Mouse (Mus musculus) forebrain, embryonic 14.5 days (tissue): ENCODE measurements around the gene Ube2e1. TPM values are rescaled to one million over a fixed set of nuclear protein-coding genes. Genes with fewer than 3 reads are reported as not detected.
A peak's percentile ranks its signal among the peaks of the same experiment; 100 is the strongest.

Experiments used
- ATAC-seq: fragments of 200-750 bp; cut with Nextera tagmentation; 2 replicates; pipeline ENCODE4 v1.8.0; 2017; ENCODE audit warnings: mild to moderate bottlenecking, moderate library complexity
- DNase-seq: peaks from one replicate; pipeline ENCODE4 v3.0.0-alpha.2; 2015; ENCODE audit warnings: low spot score
- H3K27ac ChIP-seq: fragments of 300-500 bp; sonication (generic); 2 replicates; pipeline ENCODE4 v1.5.1; 2014; ENCODE audit warnings: low read depth, mild to moderate bottlenecking, control low read depth, low read length, moderate library complexity
- H3K27me3 ChIP-seq: fragments of 300-500 bp; sonication (generic); replicated peaks from 2 replicates; pipeline ENCODE4 v1.6.1; 2014; ENCODE audit warnings: low read length, control low read depth, mixed read lengths; ENCODE audit not compliant: control insufficient read depth, insufficient read depth
- H3K36me3 ChIP-seq: fragments of 300-500 bp; sonication (generic); 2 replicates; pipeline ENCODE4 v1.6.1; 2014; ENCODE audit warnings: low read length, control low read depth; ENCODE audit not compliant: control insufficient read depth, insufficient read depth
- H3K4me1 ChIP-seq: fragments of 300-500 bp; sonication (generic); 2 replicates; pipeline ENCODE4 v1.6.1; 2014; ENCODE audit warnings: antibody characterized with exemption, low read length, control low read depth; ENCODE audit not compliant: control insufficient read depth, insufficient read depth
- H3K4me2 ChIP-seq: fragments of 300-500 bp; sonication (generic); 2 replicates; pipeline ENCODE4 v1.6.1; 2014; ENCODE audit warnings: mild to moderate bottlenecking, control low read depth, low read length
- H3K4me3 ChIP-seq: fragments of 300-500 bp; sonication (generic); 2 replicates; pipeline ENCODE4 v1.5.1; 2014; ENCODE audit warnings: low read depth, low read length, control low read depth
- H3K9ac ChIP-seq: fragments of 300-500 bp; sonication (generic); 2 replicates; pipeline ENCODE4 v1.6.1; 2014; ENCODE audit warnings: mild to moderate bottlenecking, low read length, control low read depth, moderate library complexity
- H3K9me3 ChIP-seq: fragments of 300-500 bp; sonication (generic); replicated peaks from 2 replicates; pipeline ENCODE4 v1.6.1; 2016; ENCODE audit warnings: low read length, control low read depth, mixed read lengths; ENCODE audit not compliant: control insufficient read depth
- WGBS: fragments of 180-500 bp; shearing (Covaris S2); extraction: QIAGEN DNeasy Blood & Tissue Kit; methylation state at CpG from one replicate; pipeline ENCODE4 v1.1.7; 2014; 5-methylcytosine and 5-hydroxymethylcytosine counted together
- polyA plus RNA-seq: library from polyadenylated mRNA; unstranded; fragments of >200 nt; fragmentation: Nextera tagmentation; extraction: Ambion mirVana; gene quantifications from 2 replicates; pipeline ENCODE4 v1.2.1, GENCODE M21; 2014

Ube2e1 gene
- 78.0 and 78.7 TPM in 2 replicates for polyA plus RNA-seq

GRCm38 (mm10) chr14:18331693-18332131 is at the start of gene Ube2e1:
Gene Ube2e1 (minus strand): TSS chr14:18331859.
- H3K27ac ChIP-seq: peak within 1 kb of the TSS; percentile 88
- no peaks in the 10 kb centered on the region for H3K27me3 ChIP-seq
- 0 out of 2 replicates have a peak, but pooled peaks cover 5% of the 10 kb centered on the region for H3K36me3 ChIP-seq
- WGBS: under 1% methylated on average over 31 of the region's 39 CpGs
- peak; percentile 85 for DNase-seq
- ATAC-seq: peak; percentile 93
- peak within 1 kb of the TSS; percentile 66 for H3K4me2 ChIP-seq
- H3K4me3 ChIP-seq: peak within 1 kb of the TSS; percentile 87
- no peaks in the 10 kb centered on the region for H3K9me3 ChIP-seq
- H3K4me1 ChIP-seq: peaks cover 23% of the 10 kb centered on the region
- peak within 1 kb of the TSS; percentile 98 for H3K9ac ChIP-seq

GRCm38 (mm10) chr14:18379841-18380240 is 48.2 kb upstream of the Ube2e1 start:
- Histone ChIP-seq H3K4me3 (no peak overlapping the region), H3K36me3 (no peaks in the 10 kb centered on the region), H3K9ac (no peak overlapping the region), H3K9me3 (no peaks in the 10 kb centered on the region), H3K27me3 (no peaks in the 10 kb centered on the region), H3K4me1 (no peaks in the 10 kb centered on the region), H3K4me2 (no peak overlapping the region), H3K27ac (no peak overlapping the region)
- WGBS: 67% methylated on average over 5 of the region's 5 CpGs
- no peak for DNase-seq
- ATAC-seq: no peak

GRCm38 (mm10) chr14:18377944-18378575 is 46.4 kb upstream of the Ube2e1 start:
- Histone ChIP-seq H3K9ac (no peak overlapping the region), H3K4me1 (no peaks in the 10 kb centered on the region), H3K27ac (no peak overlapping the region), H3K4me3 (no peak overlapping the region), H3K36me3 (no peaks in the 10 kb centered on the region), H3K9me3 (no peaks in the 10 kb centered on the region), H3K4me2 (no peak overlapping the region), H3K27me3 (no peaks in the 10 kb centered on the region)
- DNase-seq (peak; percentile 21), ATAC-seq (peak; percentile 60; the same call in 1 of the 2 replicates)
- 66% methylated on average over 8 of the region's 8 CpGs for WGBS

- no peak for DNase-seq
- Histone ChIP-seq H3K4me1 (no peaks in the 10 kb centered on the region), H3K36me3 (no peaks in the 10 kb centered on the region), H3K9me3 (no peaks in the 10 kb centered on the region), H3K27me3 (no peaks in the 10 kb centered on the region), H3K4me2 (no peak overlapping the region), H3K4me3 (no peak overlapping the region), H3K27ac (no peak overlapping the region), H3K9ac (no peak overlapping the region)
- 82% methylated on average over 3 of the region's 3 CpGs for WGBS
- ATAC-seq: no peak
Observed at GRCm38 (mm10) chr14:18376206-18376605, 44.5 kb upstream of the Ube2e1 start.

- 46% methylated on average over 6 of the region's 6 CpGs for WGBS
- no peak overlapping the region for H3K9ac ChIP-seq
Observed at GRCm38 (mm10) chr14:18373758-18374405, 42.2 kb upstream of the Ube2e1 start.

GRCm38 (mm10) chr14:18372761-18373610 is 41.3 kb upstream of the Ube2e1 start:
- no peak overlapping the region for H3K4me2 ChIP-seq
- DNase-seq: no peak
- H3K9me3 ChIP-seq: no peaks in the 10 kb centered on the region
- H3K27ac ChIP-seq: no peak overlapping the region
- H3K4me3 ChIP-seq: no peak overlapping the region
- no peaks in the 10 kb centered on the region for H3K36me3 ChIP-seq
- ATAC-seq: no peak
- H3K4me1 ChIP-seq: no peaks in the 10 kb centered on the region
- H3K9ac ChIP-seq: no peak overlapping the region
- H3K27me3 ChIP-seq: no peaks in the 10 kb centered on the region
- WGBS: 85% methylated on average over 9 of the region's 9 CpGs

More at GRCm38 (mm10) chr14:18373758-18374405, 42.2 kb upstream of the Ube2e1 start:
- ATAC-seq (no peak), DNase-seq (no peak)
- Histone ChIP-seq H3K4me2 (no peak overlapping the region), H3K4me3 (no peak overlapping the region), H3K4me1 (no peaks in the 10 kb centered on the region), H3K27me3 (no peaks in the 10 kb centered on the region), H3K27ac (no peak overlapping the region), H3K36me3 (no peaks in the 10 kb centered on the region), H3K9me3 (no peaks in the 10 kb centered on the region)

GRCm38 (mm10) chr14:18369031-18369430 is 37.4 kb upstream of the Ube2e1 start:
- Histone ChIP-seq H3K9ac (no peak overlapping the region), H3K4me2 (no peak overlapping the region), H3K27me3 (no peaks in the 10 kb centered on the region), H3K4me1 (no peaks in the 10 kb centered on the region), H3K36me3 (no peaks in the 10 kb centered on the region), H3K9me3 (no peaks in the 10 kb centered on the region), H3K27ac (no peak overlapping the region), H3K4me3 (no peak overlapping the region)
- ATAC-seq (no peak), DNase-seq (no peak)

GRCm38 (mm10) chr14:18367025-18367424 is 35.4 kb upstream of the Ube2e1 start:
- Histone ChIP-seq H3K4me2 (no peak overlapping the region), H3K27me3 (no peaks in the 10 kb centered on the region), H3K27ac (no peak overlapping the region), H3K9me3 (no peaks in the 10 kb centered on the region), H3K9ac (no peak overlapping the region), H3K4me3 (no peak overlapping the region), H3K36me3 (no peaks in the 10 kb centered on the region), H3K4me1 (no peaks in the 10 kb centered on the region)
- DNase-seq (no peak), ATAC-seq (no peak)
- WGBS: 41% methylated on average over 5 of the region's 5 CpGs
